Mouse (Mus musculus): Measurements from ENCODE around the gene Kcnt1.

- TF ChIP-seq CTCF (conservative IDR thresholded peaks at IDR 0.05; ENCODE audit: insufficient read depth, insufficient read length, low read depth, low read length) (no peak), POLR2A (IDR thresholded peaks at IDR 0.05; ENCODE audit: low read depth, low read length) (no peak)
Observed at GRCm38 (mm10) chr2:25923799-25924198, 60.3 kb downstream of the Kcnt1 start.

Data from kidney, adult 2 months (tissue).